Mouse (Mus musculus) liver, adult 2 months (tissue): Measurements from ENCODE around the gene Sec14l3. TPM values are rescaled to one million over a fixed set of nuclear protein-coding genes. Genes with fewer than 3 reads are reported as not detected.

ENCODE experiments used
- DNase-seq: peaks from one replicate; pipeline ENCODE4 v3.0.0-alpha.2; 2011; ENCODE audit warnings: low read depth, low spot score; ENCODE audit errors: extremely low read depth
- H3K27ac ChIP-seq: fragments of 200-500 bp; replicated peaks from 2 replicates; pipeline ENCODE4 v1.5.1; 2012; ENCODE audit warnings: low read depth, mild to moderate bottlenecking, control low read depth, inconsistent platforms, low read length; ENCODE audit not compliant: insufficient read depth
- H3K27me3 ChIP-seq: fragments of 200-500 bp; 2 replicates; pipeline ENCODE4 v1.6.1; 2012; ENCODE audit warnings: mild to moderate bottlenecking, moderate library complexity, low read length, inconsistent platforms; ENCODE audit not compliant: control insufficient read depth, insufficient read depth
- H3K36me3 ChIP-seq: fragments of 200-500 bp; 2 replicates; pipeline ENCODE4 v1.6.1; 2012; ENCODE audit warnings: low read length, inconsistent platforms; ENCODE audit not compliant: control insufficient read depth, insufficient read depth
- H3K4me1 ChIP-seq: fragments of 200-500 bp; 2 replicates; pipeline ENCODE4 v1.6.1; 2011; ENCODE audit warnings: low read length; ENCODE audit not compliant: control insufficient read depth, insufficient read depth
- H3K4me3 ChIP-seq: fragments of 200-500 bp; 2 replicates; pipeline ENCODE4 v1.5.1; 2011; ENCODE audit warnings: low read depth, mild to moderate bottlenecking, control low read depth, low read length, moderate library complexity; ENCODE audit not compliant: insufficient read depth
- H3K79me2 ChIP-seq: fragments of 200-500 bp; 2 replicates; pipeline ENCODE4 v1.6.1; 2012; ENCODE audit warnings: inconsistent platforms, mild to moderate bottlenecking, low read length, moderate library complexity; ENCODE audit not compliant: control insufficient read depth, insufficient read depth
- H3K9ac ChIP-seq: fragments of 200-500 bp; 2 replicates; pipeline ENCODE4 v1.6.1; 2012; ENCODE audit warnings: low read depth, mild to moderate bottlenecking, control low read depth, inconsistent platforms, low read length
- CTCF ChIP-seq: fragments of 200-500 bp; IDR thresholded peaks from 2 replicates; pipeline ENCODE4 v1.5.1; 2011; ENCODE audit warnings: low read depth, low read length, control low read depth
- POLR2A ChIP-seq: fragments of 200-500 bp; IDR thresholded peaks from 2 replicates; pipeline ENCODE4 v1.6.1; 2011; ENCODE audit warnings: low read length, control low read depth; ENCODE audit not compliant: insufficient read depth; ENCODE audit errors: extremely low read depth
- WGBS: fragments of 180-500 bp; shearing (Covaris S2); methylation state at CpG from one replicate; pipeline ENCODE4 v1.1.7; 2018; 5-methylcytosine and 5-hydroxymethylcytosine counted together
- polyA plus RNA-seq: library from polyadenylated mRNA; depleted of rRNA; stranded (reverse); fragments of >200 nt; gene quantifications from 2 replicates; pipeline ENCODE4 v1.2.3, GENCODE M21; 2012
- total RNA-seq: library from RNA; depleted of rRNA; stranded (reverse); fragments of >200 nt; gene quantifications from 2 replicates; pipeline ENCODE4 v1.2.3, GENCODE M21; 2014

Gene Sec14l3
- total and polyA plus RNA-seq, 2 experiments: not detected

- H3K79me2 ChIP-seq: peaks cover 8% of the 10 kb centered on the region; the same call in 1 of the 2 replicates
- peaks cover 26% of the 10 kb centered on the region for H3K36me3 ChIP-seq
- peaks cover 24% of the 10 kb centered on the region for H3K4me1 ChIP-seq
- H3K27me3 ChIP-seq: no peaks in the 10 kb centered on the region
- peak; percentile 99 for DNase-seq
- 24% methylated on average over 18 of the region's 18 CpGs for WGBS
- TF ChIP-seq CTCF (no peak), POLR2A (0 out of 2 replicates have a peak, but pooled peaks have one; percentile 34)
- peak overlapping the region; percentile 97 for H3K27ac ChIP-seq
- H3K4me3 ChIP-seq: peak overlapping the region; percentile 62
- H3K9ac ChIP-seq: peak overlapping the region; percentile 56
Measured at GRCm38 (mm10) chr11:4035116-4035892, 29.3 kb upstream of the Sec14l3 start.

DNA sequence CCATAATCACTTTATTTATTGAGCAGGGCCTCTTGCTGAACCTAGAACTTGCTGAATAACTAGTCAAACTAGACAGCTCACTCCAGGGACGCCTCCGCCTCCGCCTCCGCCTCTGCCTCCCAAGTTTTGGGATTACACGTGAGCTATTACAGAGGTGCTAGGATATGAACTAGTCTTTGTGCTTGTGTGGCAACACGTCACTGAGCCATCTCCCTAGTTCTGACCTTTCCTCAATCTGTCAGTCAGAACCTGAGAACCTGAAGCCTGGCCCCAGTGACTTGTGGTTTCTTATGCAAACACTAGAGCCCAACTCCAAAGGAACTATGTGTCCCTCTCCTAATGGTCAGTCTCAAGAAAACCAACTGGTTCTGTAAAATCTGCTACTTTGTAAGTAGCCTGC is 28.7 kb upstream of the Sec14l3 start:
- H3K27ac ChIP-seq: peak overlapping the region; percentile 97
- TF ChIP-seq POLR2A: no peak
- no peak for TF ChIP-seq CTCF
- H3K4me3 ChIP-seq: peak overlapping the region; percentile 8; the same call in 1 of the 2 replicates
- 13% methylated on average over 6 of the region's 6 CpGs for WGBS
- peaks cover 8% of the 10 kb centered on the region; the same call in 1 of the 2 replicates for H3K79me2 ChIP-seq
- DNase-seq: no peak
- H3K9ac ChIP-seq: peak overlapping the region; percentile 64
- H3K4me1 ChIP-seq: peaks cover 22% of the 10 kb centered on the region
- H3K36me3 ChIP-seq: peaks cover 30% of the 10 kb centered on the region
- no peaks in the 10 kb centered on the region for H3K27me3 ChIP-seq

DNA sequence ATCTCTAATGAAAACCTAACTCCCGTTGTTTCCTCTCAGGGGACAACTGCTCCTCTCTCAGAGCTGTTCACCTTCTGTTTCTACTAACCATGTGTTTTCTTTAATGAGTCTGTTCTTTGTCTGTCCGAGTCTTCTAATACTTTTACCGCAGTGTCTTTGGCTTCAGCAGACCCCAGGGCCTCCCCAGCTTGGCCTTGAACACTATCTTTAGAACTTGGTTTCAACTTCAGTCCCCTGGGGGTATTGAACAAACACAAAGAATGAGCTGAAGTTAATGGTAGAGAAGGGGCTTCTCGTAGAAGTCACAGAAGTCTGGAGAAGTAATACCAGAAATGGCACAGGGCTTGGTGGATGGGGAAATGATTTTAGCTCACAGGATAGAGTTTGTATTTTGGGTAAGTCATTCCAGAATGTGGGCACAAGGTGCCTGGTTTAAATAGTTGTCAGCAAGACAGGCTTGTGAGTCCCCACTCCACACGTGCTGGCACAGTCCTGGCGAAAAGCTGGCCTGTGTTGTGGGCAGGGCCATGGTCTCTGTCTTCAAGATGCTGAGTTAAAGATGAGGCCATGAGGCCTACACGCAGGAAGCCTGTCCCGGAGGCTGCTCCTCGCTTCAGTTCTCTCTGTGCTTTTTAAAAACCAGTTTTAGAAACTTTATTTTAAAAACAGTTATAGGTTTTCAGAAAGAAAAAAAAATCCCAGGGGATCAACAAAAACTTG is 28.1 kb upstream of the Sec14l3 start:
- Histone ChIP-seq H3K9ac (peak overlapping the region; percentile 64), H3K36me3 (peaks cover 35% of the 10 kb centered on the region), H3K27me3 (no peaks in the 10 kb centered on the region), H3K79me2 (peaks cover 8% of the 10 kb centered on the region; the same call in 1 of the 2 replicates), H3K4me1 (peaks cover 21% of the 10 kb centered on the region), H3K27ac (peak overlapping the region; percentile 97), H3K4me3 (no peak overlapping the region)
- DNase-seq: no peak
- no peak for TF ChIP-seq CTCF
- no peak for TF ChIP-seq POLR2A
- 65% methylated on average over 9 of the region's 9 CpGs for WGBS

DNA sequence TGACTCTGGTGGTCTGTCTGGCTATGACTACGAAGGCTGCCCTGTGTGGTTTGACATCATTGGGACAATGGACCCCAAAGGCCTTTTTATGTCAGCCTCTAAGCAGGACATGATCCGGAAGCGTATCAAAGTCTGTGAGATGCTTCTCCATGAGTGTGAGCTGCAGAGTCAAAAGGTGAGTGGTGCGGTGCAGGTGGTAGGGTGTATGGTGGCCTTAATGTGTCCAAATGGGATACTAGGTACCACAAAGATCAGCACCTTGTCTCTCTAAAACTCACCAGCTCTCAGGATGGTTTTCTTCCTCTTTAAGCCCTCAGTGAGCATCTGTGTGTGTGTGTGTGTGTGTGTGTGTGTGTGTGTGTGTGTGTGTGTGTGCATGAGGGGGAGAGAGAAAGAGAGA is 24.7 kb upstream of the Sec14l3 start:
- no peak for DNase-seq
- H3K79me2 ChIP-seq: no peaks in the 10 kb centered on the region
- no peak for TF ChIP-seq CTCF
- TF ChIP-seq POLR2A: no peak
- no peaks in the 10 kb centered on the region for H3K27me3 ChIP-seq
- no peak overlapping the region for H3K9ac ChIP-seq
- H3K4me3 ChIP-seq: no peak overlapping the region
- peaks cover 12% of the 10 kb centered on the region; the same call in 1 of the 2 replicates for H3K4me1 ChIP-seq
- H3K27ac ChIP-seq: no peak overlapping the region
- 95% methylated on average over 4 of the region's 4 CpGs for WGBS
- peaks cover 51% of the 10 kb centered on the region for H3K36me3 ChIP-seq

DNA sequence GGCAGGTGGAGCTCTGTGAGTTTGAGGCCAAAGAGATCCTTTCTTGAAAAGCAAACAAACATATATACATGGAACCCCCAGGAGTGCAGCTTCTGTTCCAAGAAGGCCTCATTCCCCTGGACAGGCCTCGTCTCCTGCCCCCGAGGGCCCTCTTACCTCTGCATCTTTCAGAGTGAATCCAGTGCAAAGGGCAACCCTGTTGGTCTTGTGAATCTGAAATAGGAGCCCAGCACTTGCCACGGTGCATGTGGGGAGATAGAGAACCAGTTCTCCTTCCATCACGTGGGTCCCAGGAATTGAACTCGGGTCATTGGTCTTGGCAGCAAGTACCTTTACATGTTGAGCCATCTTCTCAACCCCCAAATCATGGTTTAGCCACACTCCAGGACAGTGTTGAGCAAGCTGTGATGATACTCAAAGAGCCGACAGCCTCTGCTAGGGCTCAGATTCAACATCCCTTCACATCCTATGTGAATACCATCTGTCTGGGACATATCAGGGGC is 23.5 kb upstream of the Sec14l3 start:
- Histone ChIP-seq H3K27me3 (no peaks in the 10 kb centered on the region), H3K4me3 (no peak overlapping the region), H3K36me3 (peaks cover 51% of the 10 kb centered on the region), H3K27ac (no peak overlapping the region), H3K79me2 (no peaks in the 10 kb centered on the region), H3K4me1 (peaks cover 6% of the 10 kb centered on the region; the same call in 1 of the 2 replicates), H3K9ac (no peak overlapping the region)
- DNase-seq: peak; percentile 58
- TF ChIP-seq POLR2A (no peak), CTCF (no peak)
- 74% methylated on average over 6 of the region's 6 CpGs for WGBS
